Mouse (Mus musculus): ENCODE results near the gene Cyp2d10. TPM values are rescaled to one million over a fixed set of nuclear protein-coding genes. Genes with fewer than 3 reads are reported as not detected.
"Not testable (repeated sequence)": the region's sequence is repeated elsewhere in the genome, so short reads cannot be mapped to it uniquely, and the experiment has no call there.

The Cyp2d10 gene
- total RNA-seq, 2 experiments from 2014 or later: not detected

DNA sequence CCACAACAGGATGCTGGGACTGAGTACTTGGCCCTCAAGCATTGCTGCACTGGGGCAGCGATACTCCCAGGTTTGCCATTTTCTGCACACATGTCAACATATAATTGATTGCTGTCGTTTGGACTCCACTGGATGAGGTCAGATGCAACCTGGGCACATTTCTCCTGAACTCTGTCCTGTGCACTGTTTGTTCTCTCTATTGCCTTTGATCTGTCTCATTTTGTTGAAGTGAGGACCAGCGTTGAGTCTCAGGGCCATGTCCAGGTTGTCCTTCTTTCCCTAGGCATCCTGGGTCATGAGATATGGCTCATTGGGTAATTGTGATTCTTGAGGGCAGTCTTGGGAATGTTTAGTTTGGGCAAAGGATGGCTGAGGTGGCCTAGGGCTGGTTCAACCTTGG is 11.0 kb downstream of the Cyp2d10 start:
- DNase-seq: not testable (repeated sequence)

- DNase-seq: not testable (repeated sequence)
Observed at GRCm38 (mm10) chr15:82393922-82394321, 13.1 kb downstream of the Cyp2d10 start, which contains the start of gene Cyp2d11. Gene Cyp2d11 (minus strand): TSS chr15:82394022.

DNA sequence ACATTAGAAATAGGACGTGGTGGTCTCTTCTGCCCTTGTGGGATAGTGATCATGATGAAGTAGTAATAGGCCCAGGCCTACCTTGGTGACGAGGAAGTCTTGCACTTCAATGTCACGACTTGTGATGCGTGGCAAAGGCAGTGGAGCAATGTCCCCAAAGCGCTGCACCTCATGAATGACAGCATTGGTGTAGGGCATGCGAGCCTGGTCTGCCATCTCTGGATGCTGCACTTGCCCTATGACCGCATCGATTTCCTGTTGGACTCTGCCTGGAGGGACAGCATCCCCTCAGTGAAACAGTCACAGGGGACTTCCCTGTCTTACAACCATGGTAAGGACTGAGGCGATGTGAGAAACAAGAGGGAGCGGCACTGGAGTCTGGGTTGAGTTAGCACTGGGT is 17.1 kb downstream of the Cyp2d10 start:
- not testable (repeated sequence) for DNase-seq

DNA sequence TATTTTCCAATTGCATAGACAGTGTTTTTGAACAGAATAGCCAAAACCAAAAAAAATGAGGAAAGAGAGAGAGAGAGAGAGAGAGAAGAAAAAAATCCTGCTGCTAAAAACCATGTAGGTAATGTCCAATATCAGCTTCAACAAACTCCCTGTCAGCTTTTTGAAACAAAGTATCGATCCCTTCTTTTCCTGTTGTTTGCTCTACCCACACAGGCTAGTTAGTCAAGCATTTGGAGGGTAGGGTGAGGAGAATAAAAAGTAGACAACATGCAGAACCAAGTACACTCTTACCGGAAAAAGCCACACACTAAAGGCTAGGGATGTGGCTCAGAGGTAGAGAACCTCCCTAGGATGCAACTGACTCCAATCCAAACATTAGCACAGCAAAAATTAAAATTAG is 21.3 kb downstream of the Cyp2d10 start:
- DNase-seq: no peak

DNA sequence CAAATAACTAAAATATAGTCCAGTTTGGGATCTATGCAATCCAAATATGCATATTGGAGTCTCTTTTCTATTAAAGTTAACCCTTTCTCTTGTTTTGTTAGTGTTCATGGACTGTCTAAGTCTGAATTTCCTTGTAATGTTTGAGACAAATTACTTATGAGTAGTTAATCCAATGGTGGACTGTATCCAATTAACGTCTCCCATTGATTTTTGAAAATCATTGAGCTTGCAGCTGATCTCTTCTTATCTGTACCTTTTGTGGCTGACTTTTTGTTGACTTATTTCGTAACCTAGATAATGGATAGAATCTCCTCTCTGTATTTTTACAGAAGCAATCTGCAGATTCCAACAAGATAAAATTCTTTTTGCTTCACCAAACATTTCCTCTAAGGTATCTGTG is 24.6 kb downstream of the Cyp2d10 start:
- no peak for DNase-seq

GRCm38 (mm10) chr15:82380714-82381062 is 26.3 kb downstream of the Cyp2d10 start:
- no peak for DNase-seq

DNA sequence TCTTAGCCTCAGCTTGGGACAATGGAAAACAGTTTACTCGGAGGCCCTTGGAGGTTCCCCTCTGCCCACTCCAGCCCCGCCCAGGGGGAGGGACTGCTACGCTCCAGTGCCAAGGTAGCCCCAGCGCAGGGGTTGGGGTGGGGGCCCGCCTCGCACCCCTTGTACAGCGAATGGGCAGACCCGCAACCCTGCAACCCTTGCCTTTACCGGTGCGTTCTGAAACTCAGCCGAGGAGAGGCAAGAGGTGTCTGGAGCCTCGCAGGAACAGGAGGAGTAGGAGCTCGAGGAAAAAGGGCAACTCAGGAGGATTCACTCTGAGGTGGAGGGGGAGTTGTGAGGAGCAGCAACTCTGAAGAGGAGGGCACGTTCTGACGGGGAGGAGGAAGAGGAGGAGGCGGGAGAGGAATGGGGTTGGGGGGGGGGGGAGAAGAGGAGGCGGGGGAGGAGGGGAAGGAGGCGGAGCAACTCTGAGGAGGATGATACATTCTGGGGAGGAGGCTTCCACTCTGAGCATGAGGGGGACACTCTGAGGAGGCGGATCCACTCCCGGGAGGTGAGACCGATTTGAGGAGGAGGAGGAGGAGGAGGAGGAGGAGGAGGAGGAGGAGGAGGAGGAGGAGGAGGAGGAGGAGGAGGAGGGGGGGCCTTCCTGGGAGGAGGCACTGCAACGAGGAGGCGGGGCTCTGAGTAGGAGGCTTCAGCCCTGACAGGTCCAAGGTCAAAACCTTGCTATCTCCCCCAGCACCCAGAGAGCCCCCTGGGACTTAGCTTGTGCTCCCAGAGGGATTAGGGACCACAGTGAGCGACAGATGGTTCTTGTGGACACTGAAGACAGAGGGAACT is 26.9 kb downstream of the Cyp2d10 start, which contains the start of gene Cyp2d22:
TSS of gene Cyp2d22 (minus strand) at position 390 of the 843 bp plus-strand sequence.
- peak; percentile 41 to 45 for DNase-seq

DNA sequence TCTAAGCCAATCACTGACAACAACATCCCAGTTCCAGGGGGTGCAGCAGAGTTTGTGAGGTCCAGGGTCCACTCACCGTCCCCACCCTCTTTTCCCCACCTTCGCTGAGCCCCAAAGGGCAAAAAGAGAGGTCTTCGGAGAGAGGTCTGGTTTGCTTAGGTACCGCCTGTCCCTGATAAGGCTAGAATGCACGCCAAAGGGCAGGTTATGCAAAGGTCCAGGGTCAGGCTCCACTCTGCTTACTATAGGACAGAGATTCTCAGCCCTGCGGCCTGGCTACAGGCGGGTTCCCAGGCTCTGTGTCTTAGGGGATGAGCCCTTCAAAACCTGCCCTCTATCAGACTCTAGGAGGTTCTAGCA is 27.5 kb downstream of the Cyp2d10 start:
- no peak for DNase-seq

DNA sequence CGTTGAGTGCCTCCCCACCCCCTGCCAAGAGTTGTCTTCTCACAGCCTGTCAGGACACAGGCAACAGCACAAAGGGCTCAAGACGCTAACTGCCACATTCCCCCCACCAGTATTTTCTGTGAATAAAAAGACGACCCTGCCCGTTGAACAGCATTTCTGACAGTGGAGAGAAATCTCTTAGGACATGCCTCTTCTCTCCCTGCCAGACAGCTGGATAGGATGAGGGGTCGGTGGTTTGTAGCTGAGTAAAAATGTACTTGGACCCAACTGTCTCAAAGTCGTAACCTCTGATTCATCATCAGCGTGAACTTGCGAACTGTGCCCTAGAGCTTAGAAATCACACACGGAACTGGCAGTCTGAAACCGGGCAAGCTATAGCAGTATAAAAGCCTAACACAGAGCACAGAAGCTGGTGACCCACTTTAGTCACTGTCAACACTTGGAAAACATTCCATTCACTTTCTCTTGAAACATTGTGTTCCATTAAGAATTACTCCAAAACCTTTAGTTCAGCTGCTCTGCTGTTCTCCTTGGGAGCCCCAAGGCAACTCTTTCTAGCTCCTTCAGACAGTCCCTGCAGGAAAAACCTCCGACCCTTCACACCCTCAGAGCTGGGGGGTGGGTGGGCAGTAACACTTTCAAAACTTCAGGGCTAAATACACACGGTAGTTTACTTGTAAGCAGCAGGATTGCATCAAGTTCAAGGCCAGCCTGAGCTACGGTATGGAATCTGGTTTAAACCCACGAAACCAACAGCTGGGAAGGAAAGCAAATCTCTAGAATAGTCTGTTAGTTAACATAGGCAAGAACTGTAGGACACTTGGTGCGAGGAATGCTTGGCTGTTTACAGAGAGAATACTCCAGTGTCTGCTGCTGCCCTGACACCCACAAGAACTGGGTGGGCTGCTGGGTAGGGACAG is 28.5 kb downstream of the Cyp2d10 start:
- DNase-seq: no peak

GRCm38 (mm10) chr15:82377701-82378100 is 29.3 kb downstream of the Cyp2d10 start:
- DNase-seq: no peak

- peak; percentile 55 to 61 for DNase-seq
Observed at GRCm38 (mm10) chr15:82376393-82377138, 30.4 kb downstream of the Cyp2d10 start.

GRCm38 (mm10) chr15:82375855-82376254 is 31.1 kb downstream of the Cyp2d10 start:
- DNase-seq: no peak

DNA sequence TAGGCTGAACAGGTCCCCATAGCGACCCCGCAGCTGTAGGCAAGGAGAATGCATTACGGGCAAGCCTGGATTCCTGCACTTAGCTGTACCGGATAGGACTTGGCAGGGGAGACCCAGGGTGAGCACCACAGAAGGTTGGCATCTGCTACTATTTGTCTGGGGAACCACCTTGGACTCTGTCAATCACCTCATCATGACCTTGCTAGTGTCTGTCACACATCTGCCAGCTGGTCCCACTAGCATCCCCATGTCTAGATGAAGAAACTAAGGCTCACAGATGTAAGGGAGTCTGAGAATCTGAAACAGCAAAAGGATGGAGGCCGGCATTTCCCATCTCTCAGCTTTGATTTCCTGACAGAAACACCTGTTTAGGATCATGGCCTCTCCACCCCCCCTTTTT is 32.6 kb downstream of the Cyp2d10 start:
- no peak for DNase-seq

DNA sequence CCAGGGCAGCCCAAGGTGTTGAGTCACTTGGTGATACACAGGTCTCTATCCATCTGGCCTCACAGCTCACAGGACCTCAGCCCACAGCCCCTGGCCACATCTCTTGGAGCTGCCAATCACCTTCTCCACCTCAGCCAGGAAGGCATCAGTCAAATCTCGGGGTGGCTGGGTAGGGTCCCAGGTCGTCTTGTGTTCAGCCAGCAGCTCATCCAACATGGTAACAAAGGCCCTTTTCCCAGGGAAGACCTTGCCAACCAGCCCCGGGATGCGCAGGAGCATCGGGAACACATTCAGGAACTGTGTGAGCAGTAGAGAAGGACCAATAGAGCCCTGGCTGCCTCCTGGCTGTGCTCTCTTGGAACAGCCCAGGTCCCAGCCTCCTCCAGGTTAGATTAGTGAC is 34.0 kb downstream of the Cyp2d10 start:
- no peak for DNase-seq

GRCm38 (mm10) chr15:82372446-82372845 is 34.5 kb downstream of the Cyp2d10 start:
- no peak for DNase-seq

- no peak for DNase-seq
Observed at GRCm38 (mm10) chr15:82368851-82369250, 38.1 kb downstream of the Cyp2d10 start.

GRCm38 (mm10) chr15:82368146-82368545 is 38.8 kb downstream of the Cyp2d10 start:
- DNase-seq: no peak

DNA sequence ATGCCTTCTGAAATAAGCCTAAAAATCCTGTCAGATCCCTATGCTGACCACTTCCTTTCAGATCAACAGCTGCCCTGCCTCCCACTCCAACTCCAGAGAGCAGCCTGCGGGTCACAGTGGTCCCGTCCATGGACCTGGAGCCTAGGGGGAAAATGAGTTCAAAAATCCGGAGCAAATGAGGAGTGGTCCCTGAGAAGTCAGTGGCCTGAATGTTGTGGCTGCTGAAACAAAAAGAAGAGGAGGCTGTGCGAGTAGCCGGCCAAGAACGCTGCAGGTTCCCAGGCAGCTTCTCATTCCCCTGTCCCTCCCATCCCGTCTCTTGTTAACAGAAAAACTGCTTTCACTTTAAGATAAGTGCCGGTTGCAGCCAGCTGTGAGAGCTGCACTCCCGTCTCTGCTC is 42.4 kb downstream of the Cyp2d10 start:
- not testable (repeated sequence) for DNase-seq

GRCm38 (mm10) chr15:82363801-82364200 is 43.2 kb downstream of the Cyp2d10 start:
- DNase-seq: not testable (repeated sequence)

- DNase-seq: no peak
Observed at GRCm38 (mm10) chr15:82362234-82362633, 44.8 kb downstream of the Cyp2d10 start.

DNA sequence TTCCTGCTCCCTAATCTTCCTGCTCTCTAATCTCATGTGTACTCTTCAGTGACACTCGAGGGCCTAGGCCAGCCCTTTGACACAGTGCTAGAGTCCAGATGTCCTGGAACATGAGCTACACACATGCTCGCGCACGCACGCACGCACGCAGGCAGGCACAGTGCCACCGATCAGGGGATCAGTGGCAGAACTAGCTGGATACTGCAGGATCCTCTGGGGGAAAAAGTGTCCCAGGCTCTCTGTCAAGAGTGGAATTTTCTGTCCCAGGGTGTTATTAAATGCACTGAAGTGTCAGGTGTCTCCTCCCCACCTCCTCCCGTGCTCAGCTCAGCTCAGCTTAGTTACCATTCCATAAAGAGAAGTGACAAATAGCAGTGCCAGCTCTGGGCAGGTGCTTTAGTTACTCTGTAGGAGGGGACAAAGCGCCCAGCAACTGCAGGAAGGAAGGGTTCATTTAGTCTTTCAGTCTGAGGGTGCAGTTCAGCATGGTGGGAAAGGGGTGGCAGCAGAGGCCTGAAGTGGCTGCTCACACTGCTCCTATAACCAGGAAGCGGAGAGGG is 45.5 kb downstream of the Cyp2d10 start:
- DNase-seq: no peak
